8 mouse cellular contexts compared by ENCODE assay signal in genomic region chr2:134482683-134483082, GRCm38 (mm10).
DNase-seq lines count a peak whose midpoint lies in the region; ATAC-seq and TF ChIP-seq lines count a peak whose summit lies in the region.

No protein-coding gene starts in this region.

- 0 out of 2 replicates have a peak, but pooled peaks cover 2% of the 10 kb centered on the region for H3K4me1 ChIP-seq in hindbrain, embryonic 11.5 days (replicated peaks; ENCODE audit: control insufficient read depth, insufficient read depth, low read length)
- peaks cover 17% of the 10 kb centered on the region for H3K4me1 ChIP-seq in hindbrain, embryonic 10.5 days (replicated peaks)
- H3K4me1 ChIP-seq in stomach, postnatal 0 days (replicated peaks; ENCODE audit: control insufficient read depth, insufficient read depth): no peaks in the 10 kb centered on the region

- H3K27ac ChIP-seq in hindbrain, embryonic 11.5 days (ENCODE audit: low read depth, low read length): no peak overlapping the region
- no peak overlapping the region for H3K27ac ChIP-seq in hindbrain, embryonic 10.5 days
- no peak overlapping the region for H3K27ac ChIP-seq in stomach, postnatal 0 days (replicated peaks)

- TF ChIP-seq EP300 in stomach, postnatal 0 days (optimal IDR thresholded peaks at IDR 0.05): no peak

- H3K9me3 ChIP-seq in hindbrain, embryonic 11.5 days (ENCODE audit: control insufficient read depth, low read length): no peaks in the 10 kb centered on the region
- H3K9me3 ChIP-seq in hindbrain, embryonic 10.5 days: no peaks in the 10 kb centered on the region
- H3K9me3 ChIP-seq in stomach, postnatal 0 days (ENCODE audit: control insufficient read depth, low read length): no peaks in the 10 kb centered on the region

- peak; percentile 75 for TF ChIP-seq CTCF in stomach, postnatal 0 days (IDR thresholded peaks at IDR 0.05; ENCODE audit: low read depth)

- ATAC-seq in hindbrain, embryonic 11.5 days (ENCODE audit: low FRiP score): peak; percentile 30; the same call in 1 of the 2 replicates
- ATAC-seq in granulocyte monocyte progenitor cell, adult 5-6 weeks (replicated peaks; ENCODE audit: poor library complexity, severe bottlenecking): peak; percentile 39; the same call in 1 of the 2 replicates
- no peak for ATAC-seq in stomach, postnatal 0 days (ENCODE audit: low FRiP score, low TSS enrichment)

- no peaks in the 10 kb centered on the region for H3K27me3 ChIP-seq in hindbrain, embryonic 11.5 days (ENCODE audit: control insufficient read depth, insufficient read depth, low read length)
- H3K27me3 ChIP-seq in hindbrain, embryonic 10.5 days (ENCODE audit: insufficient read depth, poor library complexity, severe bottlenecking): no peaks in the 10 kb centered on the region
- no peaks in the 10 kb centered on the region for H3K27me3 ChIP-seq in stomach, postnatal 0 days (ENCODE audit: control insufficient read depth, insufficient read depth, low read length)

- no peak overlapping the region for H3K4me2 ChIP-seq in hindbrain, embryonic 11.5 days (replicated peaks; ENCODE audit: low read depth, low read length)
- no peak overlapping the region for H3K4me2 ChIP-seq in stomach, postnatal 0 days (replicated peaks; ENCODE audit: low read depth)

- 44% methylated on average over 4 of the region's 4 CpGs for WGBS in hindbrain, embryonic 11.5 days
- 36% methylated on average over 4 of the region's 4 CpGs for WGBS in hindbrain, embryonic 10.5 days
- 39% methylated on average over 4 of the region's 4 CpGs for WGBS in stomach, postnatal 0 days

- no peak overlapping the region for H3K4me3 ChIP-seq in hindbrain, embryonic 11.5 days (ENCODE audit: low read depth, low read length)
- H3K4me3 ChIP-seq in hindbrain, embryonic 10.5 days: no peak overlapping the region
- H3K4me3 ChIP-seq in stomach, postnatal 0 days (ENCODE audit: low read depth, low read length): no peak overlapping the region

- H3K9ac ChIP-seq in hindbrain, embryonic 11.5 days (ENCODE audit: low read depth, low read length): no peak overlapping the region
- no peak overlapping the region for H3K9ac ChIP-seq in stomach, postnatal 0 days (ENCODE audit: low read length)

- H3K36me3 ChIP-seq in hindbrain, embryonic 11.5 days (ENCODE audit: control insufficient read depth, insufficient read depth, low read length): no peaks in the 10 kb centered on the region
- H3K36me3 ChIP-seq in hindbrain, embryonic 10.5 days: no peaks in the 10 kb centered on the region
- no peaks in the 10 kb centered on the region for H3K36me3 ChIP-seq in stomach, postnatal 0 days (ENCODE audit: control insufficient read depth, insufficient read depth, low read length)

- DNase-seq in hindbrain, embryonic 11.5 days (ENCODE audit: low spot score): peak; percentile 41
- DNase-seq in hindbrain, embryonic 10.5 days (ENCODE audit: low spot score): no peak
- DNase-seq in right cerebral cortex, adult 18-20 months: peak; percentile 2
- DNase-seq in right cerebral cortex, postnatal 14 days: no peak
- DNase-seq in stomach, postnatal 0 days (ENCODE audit: low spot score): peak; percentile 16
- DNase-seq in T-cell, adult 2 months (ENCODE audit: low spot score): no peak
- no peak for DNase-seq in heart, adult 18-20 months

Comparison
In these comparisons a context has a peak if more than half of its experiments do, and no peak if none do; other contexts are left out.
1. DNase-seq: peak in hindbrain, embryonic 11.5 days (single experiment), right cerebral cortex, adult 18-20 months (single experiment) and stomach, postnatal 0 days (single experiment); none in hindbrain, embryonic 10.5 days (single experiment), right cerebral cortex, postnatal 14 days (single experiment), T-cell, adult 2 months (single experiment) and heart, adult 18-20 months (0 of 2).